Mouse (Mus musculus): ENCODE measurements around the gene Mmp20.

Gene Mmp20

DNA sequence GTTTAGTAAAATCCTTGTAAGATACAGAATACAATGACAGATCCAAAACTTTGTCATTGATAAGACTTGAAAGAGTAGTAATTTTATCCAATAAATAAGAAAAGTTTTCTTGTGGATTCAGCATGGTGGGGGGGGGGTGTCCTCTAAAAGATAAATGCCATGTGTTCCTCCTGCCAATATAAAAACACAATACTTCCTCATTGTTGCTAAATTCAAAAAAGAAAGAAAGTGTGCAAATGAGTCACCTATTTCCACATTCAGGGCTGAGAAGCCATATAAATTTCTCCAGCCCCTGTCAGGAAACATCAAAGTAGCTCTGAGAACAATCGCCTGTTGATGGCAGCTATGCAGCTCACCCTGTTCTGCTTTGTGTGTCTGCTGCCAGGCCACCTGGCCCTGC lies 63.8 kb downstream of the Mmp20 start, which contains the start of gene Mmp7:
Mmp7 (plus strand) TSS at position 301 of the 400 bp plus-strand sequence.
- DNase-seq (ENCODE audit: low spot score), result no peak

DNA sequence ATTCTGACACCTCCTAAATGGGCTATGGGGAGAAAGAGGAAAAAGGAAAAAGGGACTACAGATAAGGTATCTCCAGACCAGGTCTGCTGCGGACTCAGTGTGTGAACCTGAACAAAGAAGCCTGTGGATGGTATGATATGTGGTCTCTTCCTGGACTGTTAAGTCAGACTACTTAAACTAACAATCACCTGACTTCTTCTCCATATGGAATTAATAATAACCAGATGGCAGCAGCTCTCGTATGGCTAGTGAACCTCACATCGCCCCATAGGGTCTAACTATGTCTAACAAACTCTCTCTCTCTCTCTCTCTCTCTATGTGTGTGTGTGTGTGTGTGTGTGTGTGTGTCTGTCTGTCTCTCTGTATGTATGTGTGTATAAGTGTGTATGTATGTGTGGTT lies 65.9 kb downstream of the Mmp20 start:
- no peak for DNase-seq (ENCODE audit: low spot score)

DNA sequence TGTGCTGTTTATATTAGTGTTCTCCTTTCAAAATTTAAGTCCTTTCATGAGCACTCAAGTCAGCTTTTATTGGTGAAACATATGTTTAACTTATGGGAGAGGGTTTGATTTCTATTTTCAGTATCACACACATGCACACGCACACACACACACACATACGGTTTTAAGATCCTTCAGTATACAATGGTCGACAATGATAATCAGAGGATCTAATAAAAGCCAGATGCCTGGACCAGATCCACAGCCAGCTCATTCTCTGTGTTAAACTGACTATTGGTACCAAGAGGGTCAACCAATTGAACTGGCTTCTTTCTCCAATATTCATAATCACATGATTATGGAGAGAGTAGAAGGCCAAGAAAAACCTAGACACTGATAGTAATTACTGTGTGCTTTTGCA lies 67.6 kb downstream of the Mmp20 start:
- no peak for DNase-seq (ENCODE audit: low spot score)

DNA sequence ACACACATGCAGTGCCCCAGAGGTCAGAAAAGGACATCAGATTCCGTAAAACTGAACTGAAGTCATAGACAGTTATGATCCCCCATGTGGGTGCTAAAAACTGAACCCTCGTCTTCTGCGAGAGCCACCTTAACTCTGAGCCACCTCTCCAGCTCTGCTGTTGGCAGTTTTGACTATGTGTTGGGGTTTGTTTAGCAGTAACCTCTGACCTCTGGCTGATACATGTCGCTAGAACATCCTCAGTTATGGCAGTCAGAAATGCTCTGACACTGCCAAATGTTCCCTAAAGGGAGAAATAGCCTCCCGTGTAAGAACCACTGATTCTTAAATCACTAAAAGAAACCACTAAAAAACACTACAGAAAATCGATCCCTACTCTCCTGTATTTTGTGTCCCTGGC lies 80.7 kb downstream of the Mmp20 start:
- no peak for DNase-seq (ENCODE audit: low spot score)

DNA sequence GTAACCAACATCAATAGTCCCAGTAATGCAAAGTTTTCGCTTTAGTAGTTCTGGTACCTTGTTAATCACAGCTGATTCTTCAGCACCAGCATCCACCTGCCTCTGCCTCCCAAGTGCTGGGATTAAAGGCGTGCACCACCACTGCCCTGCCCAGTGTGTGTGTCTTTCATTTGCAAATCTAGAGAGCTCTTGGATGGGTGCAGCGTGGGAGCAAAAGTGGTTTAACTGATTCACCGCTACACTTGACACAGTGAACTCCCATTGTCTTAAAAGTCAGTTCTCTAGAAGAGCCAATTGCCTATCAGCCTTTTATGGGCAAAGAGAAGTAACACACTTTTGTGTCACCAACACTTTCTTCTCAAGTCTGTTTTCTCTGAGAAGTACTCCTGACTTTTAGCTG lies 83.2 kb downstream of the Mmp20 start:
- no peak for DNase-seq (ENCODE audit: low spot score)

DNA sequence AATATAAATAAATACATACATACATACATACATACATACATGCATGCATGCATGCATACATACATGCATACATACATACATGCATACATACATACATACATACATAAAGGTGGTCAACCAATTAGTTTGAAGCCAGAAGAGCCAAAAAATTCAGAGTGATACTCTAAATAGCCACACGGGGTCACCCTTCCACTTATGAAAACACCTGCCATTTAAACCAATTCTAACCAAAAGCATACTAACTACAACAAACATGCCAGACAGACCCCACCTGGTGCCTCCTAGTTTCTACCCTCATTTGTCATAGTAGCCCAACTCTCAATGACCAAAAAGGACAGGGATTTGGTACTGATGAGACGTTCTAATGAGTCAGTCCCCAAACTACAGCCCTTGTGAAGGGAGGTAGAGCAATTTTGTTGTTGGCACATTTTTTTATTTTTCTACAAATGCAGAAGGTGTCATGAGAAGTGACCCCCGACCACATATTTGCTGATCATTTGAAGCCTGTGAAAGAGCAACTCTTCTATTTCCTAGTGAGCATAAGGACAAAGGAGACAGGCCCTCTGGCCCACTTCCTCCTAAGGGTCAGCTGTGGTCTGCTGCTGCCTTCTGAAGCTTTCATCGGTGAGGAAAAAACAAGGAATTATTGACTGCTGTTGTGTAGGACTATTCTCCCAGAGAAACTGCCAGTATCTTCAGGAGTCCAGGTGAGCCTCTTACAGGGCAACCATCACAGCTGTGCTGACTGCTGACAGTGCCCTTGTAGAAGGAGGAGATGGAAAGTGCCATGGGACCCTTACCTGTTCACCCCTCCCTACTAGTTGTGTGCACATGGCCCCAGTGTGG lies 86.3 kb downstream of the Mmp20 start:
- no peak for DNase-seq (ENCODE audit: low spot score)

DNA sequence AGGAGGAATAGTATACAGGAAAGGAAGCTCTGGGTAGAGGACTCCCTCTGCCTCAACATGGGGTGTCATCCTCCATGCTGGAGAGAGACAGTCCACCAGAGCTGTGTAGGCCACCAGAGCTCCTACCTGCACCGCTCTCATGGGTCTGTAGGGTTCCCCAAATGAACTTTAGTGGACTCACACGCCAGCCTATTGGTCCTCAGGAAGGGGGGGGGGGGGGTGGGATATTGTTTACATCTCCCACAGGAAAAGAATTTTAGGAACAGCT lies 86.8 kb downstream of the Mmp20 start:
- DNase-seq (ENCODE audit: low spot score), result no peak

DNA sequence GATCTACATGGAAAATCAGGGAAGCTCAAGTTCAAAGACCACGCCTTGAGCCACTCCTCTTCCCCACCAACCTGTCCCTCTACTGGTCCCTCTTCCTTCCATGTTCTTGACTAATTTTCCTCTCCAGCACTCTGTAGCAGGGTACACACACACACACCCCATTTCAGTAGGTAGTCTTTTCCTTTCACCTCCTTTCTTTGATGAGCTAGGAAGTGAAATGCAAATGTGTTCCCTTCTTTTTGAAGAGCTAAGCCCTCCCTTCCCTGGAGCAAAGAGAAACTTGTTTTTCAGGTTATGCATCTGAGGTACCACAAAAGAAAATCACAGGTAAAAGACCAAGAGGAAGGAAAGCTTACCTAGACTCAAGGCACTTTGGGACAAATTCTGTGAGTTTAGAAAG lies 93.5 kb downstream of the Mmp20 start:
- DNase-seq (ENCODE audit: low spot score), result no peak

Measured in testis, postnatal 10 days (tissue).